Mouse (Mus musculus): ENCODE results near the gene Kcnj9. TPM values are rescaled to one million over a fixed set of nuclear protein-coding genes. Genes with fewer than 3 reads are reported as not detected.

The Kcnj9 gene
- total RNA-seq (2021) (not detected), polyA plus RNA-seq (2012; rRNA removed) (0.04 and 0.06 TPM in 2 replicates)
- long read RNA-seq, result 0 reads

GRCm38 (mm10) chr1:172329131-172329530 is at the start of gene Kcnj9:
TSS of gene Kcnj9 (minus strand) at chr1:172329318.
- peaks cover 11% of the 10 kb centered on the region; the same call in 1 of the 2 replicates for H3K27me3 ChIP-seq (ENCODE audit: control insufficient read depth, insufficient read depth, low read length)
- intact Hi-C loops (cut with DNase I), result no loop called here
- H3K79me2 ChIP-seq (replicated peaks; ENCODE audit: control insufficient read depth, insufficient read depth, low read length), result no peaks in the 10 kb centered on the region
- no peak within 1 kb of the TSS for H3K4me3 ChIP-seq
- H3K27ac ChIP-seq, result no peak within 1 kb of the TSS
- H3K36me3 ChIP-seq (ENCODE audit: control insufficient read depth, insufficient read depth, low read length), result no peaks in the 10 kb centered on the region
- TF ChIP-seq CTCF (IDR thresholded peaks at IDR 0.05) (no peak), POLR2A (IDR thresholded peaks at IDR 0.05; ENCODE audit: insufficient read depth, low read depth, low read length) (no peak), EP300 (IDR thresholded peaks at IDR 0.05; ENCODE audit: insufficient read depth, low read depth, low read length) (no peak)
- no peaks in the 10 kb centered on the region for H3K4me1 ChIP-seq (ENCODE audit: control insufficient read depth, insufficient read depth, low read length)
- no peak for DNase-seq
- H3K9ac ChIP-seq (ENCODE audit: low read depth, low read length), result no peak within 1 kb of the TSS
- 18% methylated on average over 9 of the region's 9 CpGs for WGBS

GRCm38 (mm10) chr1:172376758-172377458 is 47.8 kb upstream of the Kcnj9 start:
- Histone ChIP-seq H3K4me1 (ENCODE audit: control insufficient read depth, insufficient read depth, low read length) (peaks cover 4% of the 10 kb centered on the region), H3K27ac (peak overlapping the region; percentile 79), H3K27me3 (ENCODE audit: control insufficient read depth, insufficient read depth, low read length) (no peaks in the 10 kb centered on the region), H3K9ac (ENCODE audit: low read depth, low read length) (peak overlapping the region; percentile 68), H3K36me3 (ENCODE audit: control insufficient read depth, insufficient read depth, low read length) (peaks cover 24% of the 10 kb centered on the region), H3K79me2 (replicated peaks; ENCODE audit: control insufficient read depth, insufficient read depth, low read length) (no peaks in the 10 kb centered on the region), H3K4me3 (peak overlapping the region; percentile 99)
- no peak for TF ChIP-seq CTCF (IDR thresholded peaks at IDR 0.05)
- TF ChIP-seq EP300 (IDR thresholded peaks at IDR 0.05; ENCODE audit: insufficient read depth, low read depth, low read length), result no peak
- TF ChIP-seq POLR2A (IDR thresholded peaks at IDR 0.05; ENCODE audit: insufficient read depth, low read depth, low read length), result no peak
- WGBS, result 1% methylated on average over 62 of the region's 62 CpGs
- intact Hi-C loops (cut with DNase I), result loop anchor here (2.0 kb wide), 1 partner anchor 294 kb away; the partner anchor contains the start of genes Copa and Ncstn
- peak in 1 of 2 experiments; percentile 33 for DNase-seq

- TF ChIP-seq POLR2A (IDR thresholded peaks at IDR 0.05; ENCODE audit: insufficient read depth, low read depth, low read length), result peak; percentile 92
- peak; percentile 81 for TF ChIP-seq EP300 (IDR thresholded peaks at IDR 0.05; ENCODE audit: insufficient read depth, low read depth, low read length)
- no peak for TF ChIP-seq CTCF (IDR thresholded peaks at IDR 0.05)
- 1% methylated on average over 39 of the region's 39 CpGs for WGBS
- intact Hi-C loops (cut with DNase I), result loop anchor here (2.0 kb wide), 1 partner anchor 293 kb away; the partner anchor contains the start of genes Copa and Ncstn
Measured at GRCm38 (mm10) chr1:172376198-172376667, 47.1 kb upstream of the Kcnj9 start, which contains the start of gene Pigm. TSS of gene Pigm (plus strand) at chr1:172376546.

GRCm38 (mm10) chr1:172368768-172369418 is 39.8 kb upstream of the Kcnj9 start:
- DNase-seq, result peak in 1 of 2 experiments; percentile 38
- Histone ChIP-seq H3K4me1 (ENCODE audit: control insufficient read depth, insufficient read depth, low read length) (no peaks in the 10 kb centered on the region), H3K9ac (ENCODE audit: low read depth, low read length) (no peak overlapping the region), H3K27ac (no peak overlapping the region), H3K4me3 (no peak overlapping the region), H3K27me3 (ENCODE audit: control insufficient read depth, insufficient read depth, low read length) (no peaks in the 10 kb centered on the region), H3K79me2 (replicated peaks; ENCODE audit: control insufficient read depth, insufficient read depth, low read length) (no peaks in the 10 kb centered on the region), H3K36me3 (ENCODE audit: control insufficient read depth, insufficient read depth, low read length) (no peaks in the 10 kb centered on the region)
- no peak for TF ChIP-seq POLR2A (IDR thresholded peaks at IDR 0.05; ENCODE audit: insufficient read depth, low read depth, low read length)
- no peak for TF ChIP-seq EP300 (IDR thresholded peaks at IDR 0.05; ENCODE audit: insufficient read depth, low read depth, low read length)
- peak; percentile 61 for TF ChIP-seq CTCF (IDR thresholded peaks at IDR 0.05)
- WGBS, result 30% methylated on average over 23 of the region's 23 CpGs
- intact Hi-C loops (cut with DNase I), result no loop called here

More at GRCm38 (mm10) chr1:172376198-172376667, 47.1 kb upstream of the Kcnj9 start, which contains the start of gene Pigm:
- DNase-seq, result peak; percentile 98
- H3K36me3 ChIP-seq (ENCODE audit: control insufficient read depth, insufficient read depth, low read length), result peaks cover 24% of the 10 kb centered on the region
- H3K27ac ChIP-seq, result peak within 1 kb of the TSS; percentile 83
- H3K4me1 ChIP-seq (ENCODE audit: control insufficient read depth, insufficient read depth, low read length), result peaks cover 4% of the 10 kb centered on the region
- H3K27me3 ChIP-seq (ENCODE audit: control insufficient read depth, insufficient read depth, low read length), result no peaks in the 10 kb centered on the region
- H3K9ac ChIP-seq (ENCODE audit: low read depth, low read length), result peak within 1 kb of the TSS; percentile 68
- H3K4me3 ChIP-seq, result peak within 1 kb of the TSS; percentile 99
- no peaks in the 10 kb centered on the region for H3K79me2 ChIP-seq (replicated peaks; ENCODE audit: control insufficient read depth, insufficient read depth, low read length)

- Histone ChIP-seq H3K4me1 (ENCODE audit: control insufficient read depth, insufficient read depth, low read length) (no peaks in the 10 kb centered on the region), H3K4me3 (no peak overlapping the region), H3K27ac (no peak overlapping the region), H3K36me3 (ENCODE audit: control insufficient read depth, insufficient read depth, low read length) (no peaks in the 10 kb centered on the region), H3K79me2 (replicated peaks; ENCODE audit: control insufficient read depth, insufficient read depth, low read length) (no peaks in the 10 kb centered on the region), H3K9ac (ENCODE audit: low read depth, low read length) (no peak overlapping the region), H3K27me3 (ENCODE audit: control insufficient read depth, insufficient read depth, low read length) (no peaks in the 10 kb centered on the region)
- intact Hi-C loops (cut with DNase I), result no loop called here
- WGBS, result 11% methylated on average over 6 of the region's 6 CpGs
- DNase-seq, result peak in 1 of 2 experiments; percentile 29
- TF ChIP-seq POLR2A (IDR thresholded peaks at IDR 0.05; ENCODE audit: insufficient read depth, low read depth, low read length) (no peak), CTCF (IDR thresholded peaks at IDR 0.05) (peak; percentile 72), EP300 (IDR thresholded peaks at IDR 0.05; ENCODE audit: insufficient read depth, low read depth, low read length) (no peak)
Measured at GRCm38 (mm10) chr1:172364684-172365083, 35.6 kb upstream of the Kcnj9 start.
